Mouse (Mus musculus) embryonic facial prominence, embryonic 15.5 days (tissue): ENCODE measurements around the gene Spint2. TPM values are rescaled to one million over a fixed set of nuclear protein-coding genes. Genes with fewer than 3 reads are reported as not detected.
A peak's percentile ranks its signal among the peaks of the same experiment; 100 is the strongest.

Experiments
- ATAC-seq: fragments of 200-750 bp; cut with Nextera tagmentation; 2 replicates; pipeline ENCODE4 v1.8.0; 2017; ENCODE audit warnings: low read depth, moderate TSS enrichment; ENCODE audit not compliant: insufficient number of reproducible peaks, low FRiP score, low TSS enrichment
- H3K27ac ChIP-seq: fragments of 300-500 bp; sonication (generic); replicated peaks from 2 replicates; pipeline ENCODE4 v1.5.1; 2015; ENCODE audit warnings: mild to moderate bottlenecking, inconsistent platforms
- H3K27me3 ChIP-seq: fragments of 300-500 bp; sonication (generic); 2 replicates; pipeline ENCODE4 v1.6.1; 2015; ENCODE audit warnings: inconsistent platforms
- H3K36me3 ChIP-seq: fragments of 300-500 bp; sonication (generic); 2 replicates; pipeline ENCODE4 v1.6.1; 2015; ENCODE audit warnings: mild to moderate bottlenecking, inconsistent platforms
- H3K4me1 ChIP-seq: fragments of 300-500 bp; sonication (generic); 2 replicates; pipeline ENCODE4 v1.6.1; 2015; ENCODE audit warnings: inconsistent platforms
- H3K4me2 ChIP-seq: fragments of 300-500 bp; sonication (generic); replicated peaks from 2 replicates; pipeline ENCODE4 v1.6.1; 2015; ENCODE audit warnings: mild to moderate bottlenecking, inconsistent platforms
- H3K4me3 ChIP-seq: fragments of 300-500 bp; sonication (generic); replicated peaks from 2 replicates; pipeline ENCODE4 v1.5.1; 2015; ENCODE audit warnings: mild to moderate bottlenecking, inconsistent platforms
- H3K9ac ChIP-seq: fragments of 300-500 bp; sonication (generic); 2 replicates; pipeline ENCODE4 v1.6.1; 2015; ENCODE audit warnings: inconsistent platforms
- H3K9me3 ChIP-seq: fragments of 300-500 bp; sonication (generic); replicated peaks from 2 replicates; pipeline ENCODE4 v1.6.1; 2016; ENCODE audit warnings: inconsistent platforms
- WGBS: fragments of 180-500 bp; shearing (Covaris S2); methylation state at CpG from one replicate; pipeline ENCODE4 v1.1.7; 2015; 5-methylcytosine and 5-hydroxymethylcytosine counted together
- polyA plus RNA-seq: library from polyadenylated mRNA; unstranded; fragments of >200 nt; fragmentation: Nextera tagmentation; extraction: Ambion mirVana; gene quantifications from 2 replicates; pipeline ENCODE4 v1.2.1, GENCODE M21; 2015

Gene Spint2
- polyA plus RNA-seq, 1 experiment from 2014 or later = 261 TPM

GRCm38 (mm10) chr7:29277510-29277909 is 4.2 kb downstream of the Spint2 start:
- Histone ChIP-seq H3K36me3 (no peaks in the 10 kb centered on the region), H3K27ac (no peak overlapping the region), H3K9me3 (no peaks in the 10 kb centered on the region), H3K4me2 (no peak overlapping the region), H3K27me3 (peaks cover 24% of the 10 kb centered on the region), H3K9ac (no peak overlapping the region), H3K4me3 (no peak overlapping the region), H3K4me1 (peaks cover 39% of the 10 kb centered on the region)
- ATAC-seq = no peak
- 62% methylated on average over 4 of the region's 4 CpGs for WGBS

- Histone ChIP-seq H3K27me3 (peaks cover 16% of the 10 kb centered on the region), H3K36me3 (no peaks in the 10 kb centered on the region), H3K9ac (no peak overlapping the region), H3K4me3 (no peak overlapping the region), H3K27ac (no peak overlapping the region; the same call in 1 of the 2 replicates), H3K4me1 (peaks cover 34% of the 10 kb centered on the region), H3K4me2 (no peak overlapping the region), H3K9me3 (no peaks in the 10 kb centered on the region)
- no peak for ATAC-seq
- WGBS = 45% methylated on average over 5 of the region's 5 CpGs
These were observed 5.0 kb downstream of the Spint2 start for GRCm38 (mm10) chr7:29276715-29277114.

GRCm38 (mm10) chr7:29271687-29272465 is 9.8 kb downstream of the Spint2 start:
- Histone ChIP-seq H3K4me2 (no peak overlapping the region), H3K4me3 (no peak overlapping the region), H3K4me1 (peaks cover 28% of the 10 kb centered on the region), H3K9me3 (no peaks in the 10 kb centered on the region), H3K9ac (no peak overlapping the region), H3K36me3 (no peaks in the 10 kb centered on the region), H3K27me3 (no peaks in the 10 kb centered on the region), H3K27ac (peak overlapping the region; percentile 39; the same call in 1 of the 2 replicates)
- WGBS = 60% methylated on average over 8 of the region's 8 CpGs
- no peak for ATAC-seq

- H3K9ac ChIP-seq = no peak overlapping the region
- no peaks in the 10 kb centered on the region for H3K9me3 ChIP-seq
- no peak overlapping the region for H3K4me2 ChIP-seq
- H3K4me1 ChIP-seq = peaks cover 28% of the 10 kb centered on the region
- no peak overlapping the region for H3K4me3 ChIP-seq
- ATAC-seq = no peak
- H3K27me3 ChIP-seq = no peaks in the 10 kb centered on the region
- 0 out of 2 replicates have a peak overlapping the region, but pooled peaks have one; percentile 17 for H3K27ac ChIP-seq
- H3K36me3 ChIP-seq = no peaks in the 10 kb centered on the region
- WGBS = 77% methylated on average over 4 of the region's 4 CpGs
These were observed 11.3 kb downstream of the Spint2 start for GRCm38 (mm10) chr7:29270445-29270844.

GRCm38 (mm10) chr7:29266931-29267330 is 14.8 kb downstream of the Spint2 start:
- Histone ChIP-seq H3K27ac (no peak overlapping the region), H3K9ac (no peak overlapping the region), H3K4me3 (no peak overlapping the region), H3K27me3 (no peaks in the 10 kb centered on the region), H3K9me3 (no peaks in the 10 kb centered on the region), H3K36me3 (no peaks in the 10 kb centered on the region), H3K4me1 (peaks cover 24% of the 10 kb centered on the region), H3K4me2 (no peak overlapping the region)
- no peak for ATAC-seq
- WGBS = 38% methylated on average over 4 of the region's 4 CpGs

GRCm38 (mm10) chr7:29265636-29266035 is 16.1 kb downstream of the Spint2 start:
- Histone ChIP-seq H3K27me3 (no peaks in the 10 kb centered on the region), H3K4me3 (no peak overlapping the region), H3K27ac (no peak overlapping the region), H3K4me2 (no peak overlapping the region), H3K36me3 (no peaks in the 10 kb centered on the region), H3K4me1 (peaks cover 14% of the 10 kb centered on the region; the same call in 1 of the 2 replicates), H3K9ac (no peak overlapping the region), H3K9me3 (no peaks in the 10 kb centered on the region)
- 68% methylated on average over 7 of the region's 7 CpGs for WGBS
- no peak for ATAC-seq

GRCm38 (mm10) chr7:29263831-29264230 is 17.9 kb downstream of the Spint2 start:
- Histone ChIP-seq H3K4me3 (no peak overlapping the region), H3K4me1 (peaks cover 16% of the 10 kb centered on the region), H3K4me2 (no peak overlapping the region), H3K27ac (no peak overlapping the region), H3K9ac (no peak overlapping the region), H3K9me3 (no peaks in the 10 kb centered on the region), H3K36me3 (no peaks in the 10 kb centered on the region), H3K27me3 (no peaks in the 10 kb centered on the region)
- no peak for ATAC-seq
- WGBS = 76% methylated on average over 3 of the region's 3 CpGs

- H3K4me3 ChIP-seq = no peak overlapping the region
- peaks cover 21% of the 10 kb centered on the region for H3K4me1 ChIP-seq
- H3K36me3 ChIP-seq = no peaks in the 10 kb centered on the region
- ATAC-seq = no peak
- H3K9ac ChIP-seq = no peak overlapping the region
- H3K9me3 ChIP-seq = no peaks in the 10 kb centered on the region
- H3K27ac ChIP-seq = no peak overlapping the region
- 60% methylated on average over 6 of the region's 6 CpGs for WGBS
- no peak overlapping the region for H3K4me2 ChIP-seq
- H3K27me3 ChIP-seq = no peaks in the 10 kb centered on the region
These were observed 19.6 kb downstream of the Spint2 start for GRCm38 (mm10) chr7:29262151-29262550.

GRCm38 (mm10) chr7:29259781-29260730 is 21.7 kb downstream of the Spint2 start:
- H3K9ac ChIP-seq = no peak overlapping the region
- no peak overlapping the region for H3K4me2 ChIP-seq
- no peaks in the 10 kb centered on the region for H3K9me3 ChIP-seq
- WGBS = 71% methylated on average over 10 of the region's 10 CpGs
- H3K27ac ChIP-seq = peak overlapping the region; percentile 51; the same call in 1 of the 2 replicates
- no peak for ATAC-seq
- H3K4me1 ChIP-seq = peaks cover 18% of the 10 kb centered on the region
- no peaks in the 10 kb centered on the region for H3K36me3 ChIP-seq
- H3K27me3 ChIP-seq = no peaks in the 10 kb centered on the region
- H3K4me3 ChIP-seq = no peak overlapping the region

- Histone ChIP-seq H3K4me1 (peaks cover 23% of the 10 kb centered on the region), H3K4me3 (no peak overlapping the region), H3K9me3 (no peaks in the 10 kb centered on the region), H3K4me2 (no peak overlapping the region), H3K36me3 (no peaks in the 10 kb centered on the region), H3K27me3 (no peaks in the 10 kb centered on the region), H3K9ac (no peak overlapping the region), H3K27ac (peak overlapping the region; percentile 34)
- ATAC-seq = no peak
- WGBS = 80% methylated on average over 1 of the region's 1 CpGs
These were observed 24.3 kb downstream of the Spint2 start for GRCm38 (mm10) chr7:29257368-29257767.

- no peak overlapping the region for H3K9ac ChIP-seq
- H3K27ac ChIP-seq = no peak overlapping the region
- H3K4me2 ChIP-seq = no peak overlapping the region
- no peaks in the 10 kb centered on the region for H3K36me3 ChIP-seq
- 74% methylated on average over 4 of the region's 4 CpGs for WGBS
- no peak overlapping the region for H3K4me3 ChIP-seq
- H3K4me1 ChIP-seq = peaks cover 21% of the 10 kb centered on the region
- ATAC-seq = no peak
- no peaks in the 10 kb centered on the region for H3K9me3 ChIP-seq
- H3K27me3 ChIP-seq = no peaks in the 10 kb centered on the region
These were observed 25.8 kb downstream of the Spint2 start for GRCm38 (mm10) chr7:29255875-29256274.
